ENCODE assay signal across 7 mouse cellular contexts in genomic region chr11:97685613-97686321, GRCm38 (mm10). TPM values are rescaled to one million over a fixed set of nuclear protein-coding genes. Genes with fewer than 3 reads are reported as not detected.
DNase-seq lines count a peak whose midpoint lies in the region; ATAC-seq and TF ChIP-seq lines count a peak whose summit lies in the region.

Gene Cisd3, plus strand, starts transcription at chr11:97685826.

- no peaks in the 10 kb centered on the region for H3K9me3 ChIP-seq in embryonic facial prominence, embryonic 12.5 days
- no peaks in the 10 kb centered on the region for H3K9me3 ChIP-seq in limb, embryonic 11.5 days (ENCODE audit: control insufficient read depth, low read length)
- no peaks in the 10 kb centered on the region for H3K9me3 ChIP-seq in midbrain, embryonic 13.5 days

- H3K4me2 ChIP-seq in embryonic facial prominence, embryonic 12.5 days (replicated peaks): peak within 1 kb of the TSS; percentile 83
- peak within 1 kb of the TSS; percentile 78 for H3K4me2 ChIP-seq in limb, embryonic 11.5 days (ENCODE audit: low read depth, severe bottlenecking)
- peak within 1 kb of the TSS; percentile 67 for H3K4me2 ChIP-seq in midbrain, embryonic 13.5 days (replicated peaks)

- under 1% methylated on average over 42 of the region's 43 CpGs for WGBS in embryonic facial prominence, embryonic 12.5 days
- under 1% methylated on average over 43 of the region's 43 CpGs for WGBS in kidney, adult 2 months
- WGBS in limb, embryonic 11.5 days: under 1% methylated on average over 43 of the region's 43 CpGs
- 1% methylated on average over 40 of the region's 43 CpGs for WGBS in midbrain, embryonic 13.5 days
- WGBS in small intestine, adult 2 months: 1% methylated on average over 42 of the region's 43 CpGs

- H3K9ac ChIP-seq in embryonic facial prominence, embryonic 12.5 days: peak within 1 kb of the TSS; percentile 53; the same call in 1 of the 2 replicates
- H3K9ac ChIP-seq in limb, embryonic 11.5 days (ENCODE audit: low read length): peak within 1 kb of the TSS; percentile 27; the same call in 1 of the 2 replicates
- peak within 1 kb of the TSS; percentile 46 for H3K9ac ChIP-seq in midbrain, embryonic 13.5 days (replicated peaks)

- H3K27me3 ChIP-seq in embryonic facial prominence, embryonic 12.5 days: no peaks in the 10 kb centered on the region
- H3K27me3 ChIP-seq in kidney, adult 2 months (replicated peaks; ENCODE audit: control insufficient read depth, insufficient read depth, low read length): no peaks in the 10 kb centered on the region
- H3K27me3 ChIP-seq in limb, embryonic 11.5 days (ENCODE audit: control insufficient read depth, insufficient read depth, low read length): no peaks in the 10 kb centered on the region
- H3K27me3 ChIP-seq in midbrain, embryonic 13.5 days: 0 out of 2 replicates have a peak, but pooled peaks cover 3% of the 10 kb centered on the region
- H3K27me3 ChIP-seq in small intestine, adult 2 months (ENCODE audit: control insufficient read depth, insufficient read depth, low read length): no peaks in the 10 kb centered on the region

- peaks cover 44% of the 10 kb centered on the region for H3K36me3 ChIP-seq in embryonic facial prominence, embryonic 12.5 days
- no peaks in the 10 kb centered on the region for H3K36me3 ChIP-seq in kidney, adult 2 months (ENCODE audit: control insufficient read depth, insufficient read depth, low read length)
- peaks cover 8% of the 10 kb centered on the region for H3K36me3 ChIP-seq in limb, embryonic 11.5 days (ENCODE audit: control insufficient read depth, insufficient read depth, low read length)
- peaks cover 40% of the 10 kb centered on the region for H3K36me3 ChIP-seq in midbrain, embryonic 13.5 days
- peaks cover 25% of the 10 kb centered on the region for H3K36me3 ChIP-seq in small intestine, adult 2 months (ENCODE audit: control insufficient read depth, insufficient read depth, low read length)

- peak within 1 kb of the TSS; percentile 38 for H3K4me3 ChIP-seq in embryonic facial prominence, embryonic 12.5 days
- peak within 1 kb of the TSS; percentile 51 for H3K4me3 ChIP-seq in kidney, adult 2 months (ENCODE audit: insufficient read depth, low read depth, low read length)
- H3K4me3 ChIP-seq in limb, embryonic 11.5 days (ENCODE audit: low read depth, low read length): peak within 1 kb of the TSS; percentile 33
- H3K4me3 ChIP-seq in midbrain, embryonic 13.5 days (replicated peaks): peak within 1 kb of the TSS; percentile 35
- peak within 1 kb of the TSS; percentile 64 for H3K4me3 ChIP-seq in small intestine, adult 2 months (ENCODE audit: low read depth, low read length)

- no peak for TF ChIP-seq CTCF in kidney, adult 2 months (conservative IDR thresholded peaks at IDR 0.05; ENCODE audit: insufficient read depth, insufficient read length, low read depth, low read length)
- TF ChIP-seq CTCF in small intestine, adult 2 months (IDR thresholded peaks at IDR 0.05; ENCODE audit: extremely low read depth, insufficient read length, insufficient replicate concordance, low read depth, low read length): no peak

- DNase-seq in adrenal gland, adult 2 months: peak; percentile 99
- peak; percentile 95 to 98 for DNase-seq in heart, adult 18-20 months
- DNase-seq in kidney, adult 2 months: peak; percentile 99
- DNase-seq in limb, embryonic 11.5 days (ENCODE audit: low spot score): peak; percentile 81

- peaks cover 9% of the 10 kb centered on the region for H3K4me1 ChIP-seq in embryonic facial prominence, embryonic 12.5 days
- H3K4me1 ChIP-seq in kidney, adult 2 months (ENCODE audit: control insufficient read depth, insufficient read depth, low read length): peaks cover 17% of the 10 kb centered on the region
- H3K4me1 ChIP-seq in limb, embryonic 11.5 days (ENCODE audit: control insufficient read depth, insufficient read depth, low read length): peaks cover 9% of the 10 kb centered on the region; the same call in 1 of the 2 replicates
- H3K4me1 ChIP-seq in midbrain, embryonic 13.5 days (replicated peaks): peaks cover 19% of the 10 kb centered on the region
- H3K4me1 ChIP-seq in small intestine, adult 2 months (ENCODE audit: control insufficient read depth, insufficient read depth, insufficient read length, low read length): peaks cover 27% of the 10 kb centered on the region

- no peak within 1 kb of the TSS for H3K27ac ChIP-seq in embryonic facial prominence, embryonic 12.5 days
- H3K27ac ChIP-seq in kidney, adult 2 months (ENCODE audit: insufficient read depth, low read depth, low read length): peak within 1 kb of the TSS; percentile 58
- no peak within 1 kb of the TSS; the same call in 1 of the 2 replicates for H3K27ac ChIP-seq in limb, embryonic 11.5 days (replicated peaks; ENCODE audit: low read depth, low read length)
- H3K27ac ChIP-seq in midbrain, embryonic 13.5 days: 0 out of 2 replicates have a peak within 1 kb of the TSS, but pooled peaks have one; percentile 14
- H3K27ac ChIP-seq in small intestine, adult 2 months (ENCODE audit: insufficient read depth, low read depth, low read length): peak within 1 kb of the TSS; percentile 93

- ATAC-seq in embryonic facial prominence, embryonic 12.5 days (ENCODE audit: insufficient number of reproducible peaks, insufficient read depth, low FRiP score, low TSS enrichment): peak; percentile 64
- peak; percentile 67 for ATAC-seq in limb, embryonic 11.5 days (ENCODE audit: insufficient number of reproducible peaks, low FRiP score, low TSS enrichment, low read depth)
- ATAC-seq in midbrain, embryonic 13.5 days: peak; percentile 63

- peak; percentile 15 for TF ChIP-seq POLR2A in kidney, adult 2 months (IDR thresholded peaks at IDR 0.05; ENCODE audit: low read depth, low read length)
- TF ChIP-seq POLR2A in small intestine, adult 2 months (IDR thresholded peaks at IDR 0.05; ENCODE audit: low read depth, low read length): peak; percentile 9; the same call in 1 of the 2 replicates

RNA-seq across cellular contexts. Expression of gene Cisd3, which starts in this region (rescaled TPM):
- total RNA-seq in adrenal gland, adult 2 months (2021): 100 to 1,000 TPM; 183 to 265 TPM
- polyA plus RNA-seq in adrenal gland, adult 2 months (2012; rRNA removed): 61.6 and 66.4 TPM in 2 replicates
- 11.6 and 13.7 TPM in 2 replicates for polyA plus RNA-seq in embryonic facial prominence, embryonic 12.5 days (2016; fragmentation: Nextera tagmentation; extraction: Ambion mirVana)
- 100 to 1,000 TPM; 134 to 145 TPM for total RNA-seq in heart, adult 18-20 months (2021)
- polyA plus RNA-seq in kidney, adult 2 months (2012; rRNA removed): 139 and 149 TPM in 2 replicates
- 8.8 and 10.9 TPM in 2 replicates for polyA plus RNA-seq in limb, embryonic 11.5 days (2014; fragmentation: Nextera tagmentation; extraction: Ambion mirVana)
- 14.4 and 16.1 TPM in 2 replicates for polyA plus RNA-seq in midbrain, embryonic 13.5 days (2015; fragmentation: Nextera tagmentation; extraction: Ambion mirVana)
- 112 and 249 TPM in 2 replicates for polyA plus RNA-seq in small intestine, adult 2 months (2012; rRNA removed)

Comparison
In these comparisons a context has a peak if more than half of its experiments do, and no peak if none do; other contexts are left out.
1. H3K27ac ChIP-seq: peak in kidney, adult 2 months (single experiment), midbrain, embryonic 13.5 days (single experiment) and small intestine, adult 2 months (single experiment); none in embryonic facial prominence, embryonic 12.5 days (single experiment) and limb, embryonic 11.5 days (single experiment).
2. Peak in every context shown above with its lines, with median percentiles within 50 percentile points of each other: DNase-seq, ATAC-seq, H3K4me2 ChIP-seq, H3K4me3 ChIP-seq and H3K9ac ChIP-seq.